Mouse (Mus musculus) bone marrow macrophage, adult 2 months (primary cell): ENCODE measurements around the gene Neil3. TPM values are rescaled to one million over a fixed set of nuclear protein-coding genes. Genes with fewer than 3 reads are reported as not detected.
"Not testable (repeated sequence)": the region's sequence is repeated elsewhere in the genome, so short reads cannot be mapped to it uniquely, and the experiment has no call there.

ENCODE experiments used
- H3K27ac ChIP-seq: 2 replicates; pipeline ENCODE4 v1.5.1; 2012; ENCODE audit warnings: low read depth, low read length; ENCODE audit not compliant: insufficient read depth
- H3K4me1 ChIP-seq: 2 replicates; pipeline ENCODE4 v1.6.1; 2012; ENCODE audit warnings: low read length; ENCODE audit not compliant: control insufficient read depth, insufficient read depth
- H3K4me3 ChIP-seq: 2 replicates; pipeline ENCODE4 v1.5.1; 2012; ENCODE audit warnings: mild to moderate bottlenecking, low read length, moderate library complexity; ENCODE audit not compliant: insufficient read depth
- CTCF ChIP-seq: IDR thresholded peaks from 2 replicates; pipeline ENCODE4 v1.5.1; 2012; ENCODE audit warnings: low read depth, mild to moderate bottlenecking, low read length, moderate library complexity
- POLR2A ChIP-seq: IDR thresholded peaks from 2 replicates; pipeline ENCODE4 v1.6.1; 2012; ENCODE audit warnings: mild to moderate bottlenecking, low read depth, low read length, borderline replicate concordance
- polyA plus RNA-seq: library from polyadenylated mRNA; stranded (reverse); fragments of >200 nt; gene quantifications from 2 replicates; pipeline ENCODE4 v1.2.4, GENCODE M21; 2012; ENCODE audit not compliant: missing spikeins, insufficient read depth, insufficient read length

The Neil3 gene
- polyA plus RNA-seq, 1 experiment = 28.9 TPM

DNA sequence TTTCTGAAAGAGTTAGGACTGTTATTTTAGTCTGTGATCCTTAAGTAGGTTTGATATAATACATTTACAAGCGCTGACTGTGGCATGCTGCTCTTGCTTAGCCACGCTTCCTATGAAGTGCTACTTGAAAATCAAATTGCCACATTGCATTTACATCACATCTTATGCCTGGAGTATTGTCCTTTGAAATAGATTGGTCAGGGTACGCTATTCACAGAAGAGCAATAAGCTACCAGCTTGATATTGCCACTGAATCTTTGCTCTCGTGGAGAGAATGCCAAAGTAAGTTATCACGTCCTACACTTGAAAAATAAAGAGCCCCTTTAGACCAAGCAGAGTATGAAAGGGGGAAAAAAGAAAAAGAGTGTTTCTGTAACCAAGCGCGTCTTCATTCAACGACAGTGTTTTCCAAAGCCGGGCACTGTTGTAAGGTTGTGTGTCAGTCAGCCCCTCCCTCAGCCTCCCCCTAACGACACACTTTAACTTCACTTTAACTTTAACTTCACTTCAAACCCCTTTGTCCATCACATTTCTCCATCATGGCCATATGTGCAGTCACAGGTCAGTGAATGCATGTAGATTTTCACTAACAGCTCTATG lies 76.3 kb downstream of the Neil3 start:
- TF ChIP-seq CTCF (no peak), POLR2A (no peak)
- Histone ChIP-seq H3K27ac (no peak overlapping the region), H3K4me1 (no peaks in the 10 kb centered on the region), H3K4me3 (no peak overlapping the region)

DNA sequence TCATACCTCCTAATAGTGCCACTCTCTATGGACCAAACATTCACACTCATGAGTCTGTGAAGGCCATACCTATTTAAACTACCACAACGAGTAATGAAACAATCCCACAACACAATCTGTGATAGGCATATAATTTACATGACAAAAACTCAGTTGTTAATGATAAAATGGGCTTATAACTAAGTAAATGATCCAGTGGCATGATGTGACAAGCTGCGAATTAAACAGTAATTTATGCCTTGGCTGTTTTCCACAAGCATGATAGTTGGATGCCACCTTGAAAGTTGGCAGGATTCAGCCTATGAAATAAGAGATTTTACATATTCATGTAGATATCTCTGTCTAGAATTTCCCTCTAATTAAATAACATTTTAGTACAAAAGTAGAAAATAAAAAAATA lies 99.3 kb downstream of the Neil3 start:
- TF ChIP-seq CTCF (no peak), POLR2A (no peak)
- H3K27ac ChIP-seq = no peak overlapping the region
- no peak overlapping the region for H3K4me3 ChIP-seq
- H3K4me1 ChIP-seq = no peaks in the 10 kb centered on the region

DNA sequence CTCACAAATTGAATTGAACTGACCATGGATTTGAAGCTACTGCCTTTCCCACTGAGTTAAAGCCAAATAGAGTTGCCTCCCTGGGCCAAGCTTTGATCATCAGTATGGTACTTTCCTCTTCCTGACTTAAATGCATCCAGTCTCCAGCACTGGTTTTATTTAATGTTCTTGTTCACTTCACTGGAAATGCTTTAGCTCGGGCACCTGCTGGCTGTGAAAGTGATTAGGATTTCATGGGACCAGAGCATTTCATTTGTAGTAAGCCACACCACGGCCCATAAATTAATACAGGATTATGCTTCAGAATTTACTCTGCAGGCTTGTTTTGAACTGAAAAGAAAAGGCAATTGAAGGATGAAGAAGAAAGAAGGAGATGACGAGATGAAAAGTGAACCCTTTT lies 100.8 kb downstream of the Neil3 start:
- H3K4me3 ChIP-seq, H3K4me1 ChIP-seq, H3K27ac ChIP-seq: not testable (repeated sequence)

Other genes starting within 250 kb of the Neil3 start
- gene Aga, start 127.3 kb downstream of the Neil3 start, polyA plus RNA-seq = 32.8 and 35.3 TPM in 2 replicates